Mouse (Mus musculus) myocyte (in vitro differentiated cells): ENCODE results near the gene Hoxa4. TPM values are rescaled to one million over a fixed set of nuclear protein-coding genes. Genes with fewer than 3 reads are reported as not detected.

Experiments used
- H3K27me3 ChIP-seq: one replicate; pipeline ENCODE4 v1.6.1; 2011; ENCODE audit not compliant: control insufficient read depth, insufficient read depth, insufficient read length
- H3K36me3 ChIP-seq: one replicate; pipeline ENCODE4 v1.6.1; 2011; ENCODE audit not compliant: control insufficient read depth, insufficient read depth
- H3K4me2 ChIP-seq: one replicate; pipeline ENCODE4 v1.6.1; 2011; ENCODE audit warnings: low read depth, control low read depth
- H3K4me3 ChIP-seq: one replicate; pipeline ENCODE4 v1.5.1; 2011; ENCODE audit warnings: mild to moderate bottlenecking, control low read depth, moderate library complexity
- H3K79me2 ChIP-seq: one replicate; pipeline ENCODE4 v1.6.1; 2011; ENCODE audit not compliant: control insufficient read depth, insufficient read depth
- H3ac ChIP-seq: one replicate; pipeline ENCODE4 v1.6.1; 2011; ENCODE audit not compliant: control insufficient read depth, insufficient read length
- CEBPB ChIP-seq: IDR thresholded peaks from 2 replicates; pipeline ENCODE4 v1.6.1; 2011; ENCODE audit warnings: mild to moderate bottlenecking, moderate library complexity; ENCODE audit not compliant: poor library complexity, insufficient read depth, severe bottlenecking
- E2F4 ChIP-seq: IDR thresholded peaks from one replicate; pipeline ENCODE4 v1.6.1; 2011; ENCODE audit warnings: mild to moderate bottlenecking, control low read depth, moderate library complexity; ENCODE audit not compliant: insufficient read depth
- MAX ChIP-seq: IDR thresholded peaks from one replicate; pipeline ENCODE4 v1.6.1; 2011; ENCODE audit warnings: low read depth, mild to moderate bottlenecking, control low read depth
- MYOD1 ChIP-seq, 3 experiments: IDR thresholded peaks; one replicate each; pipeline ENCODE4 v1.6.1; 2011; ENCODE audit warnings: control low read depth in 2 of 3, low read depth in 2 of 3, mild to moderate bottlenecking in 2 of 3, moderate library complexity in 1 of 3; ENCODE audit not compliant: insufficient read length in 2 of 3, control insufficient read depth in 1 of 3
- MYOG ChIP-seq, 3 experiments: IDR thresholded peaks; one replicate each; pipeline ENCODE4 v1.6.1; 2011; ENCODE audit warnings: control low read depth in 2 of 3, low read depth in 2 of 3, mild to moderate bottlenecking in 2 of 3; ENCODE audit not compliant: insufficient read length in 2 of 3, control insufficient read depth in 1 of 3, insufficient read depth in 1 of 3
- POLR2A ChIP-seq: IDR thresholded peaks from one replicate; pipeline ENCODE4 v1.6.1; 2011; ENCODE audit warnings: low read depth, mild to moderate bottlenecking, control low read depth, moderate library complexity; ENCODE audit not compliant: insufficient read length
- POLR2AphosphoS2 ChIP-seq: IDR thresholded peaks from one replicate; pipeline ENCODE4 v1.6.1; 2011; ENCODE audit warnings: low read depth, control low read depth; ENCODE audit not compliant: insufficient read length
- REST ChIP-seq: IDR thresholded peaks from one replicate; pipeline ENCODE4 v1.6.1; 2011; ENCODE audit warnings: mild to moderate bottlenecking, control low read depth, moderate library complexity; ENCODE audit not compliant: insufficient read depth, insufficient read length
- SRF ChIP-seq: IDR thresholded peaks from one replicate; pipeline ENCODE4 v1.6.1; 2011; ENCODE audit warnings: low read depth; ENCODE audit not compliant: control insufficient read depth, insufficient read length
- TCF12 ChIP-seq: IDR thresholded peaks from one replicate; pipeline ENCODE4 v1.6.1; 2011; ENCODE audit warnings: mild to moderate bottlenecking, control low read depth; ENCODE audit not compliant: poor library complexity, insufficient read depth, severe bottlenecking
- TCF3 ChIP-seq: IDR thresholded peaks from one replicate; pipeline ENCODE4 v1.6.1; 2011; ENCODE audit warnings: low read depth, control low read depth; ENCODE audit not compliant: insufficient read length
- USF1 ChIP-seq: IDR thresholded peaks from one replicate; pipeline ENCODE4 v1.6.1; 2011; ENCODE audit warnings: low read depth, mild to moderate bottlenecking, control low read depth, moderate library complexity
- polyA plus RNA-seq: library from polyadenylated mRNA; unstranded; fragments of >200 nt; fragmentation: generic; extraction: Trizol; gene quantifications from one replicate; pipeline ENCODE4 v1.2.1, GENCODE M21; 2012; ENCODE audit warnings: missing spikeins

Gene Hoxa4
- polyA plus RNA-seq, 1 experiment: 1.4 TPM

DNA sequence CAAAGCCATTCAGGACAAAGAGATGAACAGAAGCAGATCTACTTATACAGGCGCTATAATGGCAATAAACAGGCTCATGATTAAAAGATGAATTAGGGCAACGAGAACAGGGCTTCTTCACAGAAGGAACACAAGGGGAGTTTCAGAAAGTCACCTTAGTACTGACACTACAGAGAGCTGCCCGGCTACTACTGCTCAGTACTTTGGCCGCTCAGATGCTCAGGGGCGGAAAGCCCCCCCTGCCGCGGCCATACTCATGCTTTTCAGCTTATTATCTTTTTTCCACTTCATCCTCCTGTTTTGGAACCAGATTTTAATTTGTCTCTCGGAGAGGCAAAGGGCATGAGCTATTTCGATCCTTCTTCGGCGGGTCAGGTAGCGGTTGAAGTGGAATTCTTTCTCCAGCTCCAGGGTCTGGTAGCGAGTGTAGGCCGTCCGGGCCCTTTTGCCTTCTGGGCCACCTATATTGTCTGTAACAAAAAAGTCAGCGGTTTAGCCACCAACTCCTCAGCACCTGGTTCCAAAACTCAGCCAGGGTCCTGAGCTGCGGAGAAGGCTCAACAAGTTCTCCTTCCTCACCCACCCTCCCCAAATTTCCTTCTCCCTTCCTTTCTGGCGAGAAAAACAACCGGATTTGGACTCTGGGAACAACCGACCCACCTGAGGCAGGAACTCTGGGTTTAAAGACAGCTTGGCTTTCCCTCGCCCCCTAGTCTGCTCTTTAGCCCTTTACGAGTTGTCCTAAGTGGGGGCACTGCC lies 11.0 kb upstream of the Hoxa4 start:
- no peak overlapping the region for H3K4me3 ChIP-seq
- H3K36me3 ChIP-seq: peaks cover 16% of the 10 kb centered on the region
- peaks cover under 1% of the 10 kb centered on the region for H3K79me2 ChIP-seq
- H3ac ChIP-seq: no peak overlapping the region
- no peaks in the 10 kb centered on the region for H3K27me3 ChIP-seq
- TF ChIP-seq MAX (no peak), TCF3 (no peak), CEBPB (no peak), POLR2AphosphoS2 (no peak), MYOD1 (IDR thresholded peaks at IDR 0.05; ENCODE audit: control insufficient read depth in 1 of 3, insufficient read length in 2 of 3, low read depth in 2 of 3) (no peak), E2F4 (no peak), REST (no peak), POLR2A (no peak), USF1 (no peak), MYOG (IDR thresholded peaks at IDR 0.05; ENCODE audit: control insufficient read depth in 1 of 3, insufficient read depth in 1 of 3, insufficient read length in 2 of 3, low read depth in 2 of 3) (no peak), TCF12 (no peak), SRF (no peak)
- no peak overlapping the region for H3K4me2 ChIP-seq

DNA sequence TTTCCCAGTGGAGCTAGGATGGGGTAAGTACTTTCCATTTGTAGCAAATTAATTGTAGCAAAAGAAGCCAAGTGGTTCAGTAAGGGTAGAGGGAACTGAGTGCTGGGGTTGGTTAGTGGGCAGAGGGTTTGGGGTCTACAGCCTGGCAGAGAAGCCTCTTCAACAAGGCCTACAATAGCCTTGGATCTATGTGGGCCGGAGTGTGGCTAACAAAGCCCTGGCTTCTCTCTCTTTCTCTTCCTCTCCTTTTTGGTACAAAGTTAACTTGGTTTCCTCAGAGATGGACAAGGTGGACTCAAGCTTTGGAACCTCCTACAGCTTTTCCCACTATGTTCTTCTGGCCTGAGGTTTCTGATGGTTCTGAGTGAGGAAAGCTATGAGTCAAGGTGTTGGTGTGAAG lies 9.7 kb upstream of the Hoxa4 start:
- H3K36me3 ChIP-seq: peaks cover 16% of the 10 kb centered on the region
- no peak overlapping the region for H3K4me3 ChIP-seq
- H3K79me2 ChIP-seq: no peaks in the 10 kb centered on the region
- no peaks in the 10 kb centered on the region for H3K27me3 ChIP-seq
- H3ac ChIP-seq: no peak overlapping the region
- TF ChIP-seq MAX (no peak), POLR2A (no peak), MYOD1 (IDR thresholded peaks at IDR 0.05; ENCODE audit: control insufficient read depth in 1 of 3, insufficient read length in 2 of 3, low read depth in 2 of 3) (no peak), E2F4 (no peak), SRF (no peak), CEBPB (no peak), TCF3 (no peak), USF1 (no peak), POLR2AphosphoS2 (no peak), TCF12 (no peak)
- H3K4me2 ChIP-seq: no peak overlapping the region

DNA sequence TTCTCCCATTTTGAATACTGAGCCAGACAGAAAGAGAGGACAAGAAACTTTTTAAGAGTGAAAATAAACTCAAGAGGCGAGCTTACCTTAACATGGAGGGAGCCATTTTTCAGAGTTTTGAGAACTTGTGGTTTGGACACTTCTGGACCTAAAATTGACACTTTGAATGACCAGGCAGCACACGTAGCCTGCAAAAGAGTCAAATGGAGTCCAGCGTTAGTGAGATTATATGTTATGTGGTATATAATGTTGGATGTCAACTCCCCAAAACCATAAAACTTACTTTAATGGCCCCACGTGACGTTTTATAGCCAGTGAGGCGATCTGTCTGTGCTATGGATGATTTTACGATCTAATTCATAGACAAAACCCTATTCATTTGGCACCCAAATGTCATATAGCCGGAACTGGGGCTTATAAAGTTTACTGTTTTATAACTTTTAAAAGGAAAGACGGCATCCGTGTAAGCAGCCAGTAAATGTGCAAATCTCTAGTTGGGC lies 9.2 kb upstream of the Hoxa4 start:
- H3K36me3 ChIP-seq: peaks cover 16% of the 10 kb centered on the region
- no peaks in the 10 kb centered on the region for H3K27me3 ChIP-seq
- no peak overlapping the region for H3K4me2 ChIP-seq
- H3K4me3 ChIP-seq: no peak overlapping the region
- TF ChIP-seq POLR2A (no peak), POLR2AphosphoS2 (no peak), MYOG (IDR thresholded peaks at IDR 0.05; ENCODE audit: control insufficient read depth in 1 of 3, insufficient read depth in 1 of 3, insufficient read length in 2 of 3, low read depth in 2 of 3) (no peak), CEBPB (no peak), SRF (no peak), E2F4 (no peak), MAX (no peak), TCF12 (no peak), TCF3 (no peak), REST (no peak), USF1 (no peak), MYOD1 (IDR thresholded peaks at IDR 0.05; ENCODE audit: control insufficient read depth in 1 of 3, insufficient read length in 2 of 3, low read depth in 2 of 3) (no peak)
- no peaks in the 10 kb centered on the region for H3K79me2 ChIP-seq
- H3ac ChIP-seq: no peak overlapping the region

DNA sequence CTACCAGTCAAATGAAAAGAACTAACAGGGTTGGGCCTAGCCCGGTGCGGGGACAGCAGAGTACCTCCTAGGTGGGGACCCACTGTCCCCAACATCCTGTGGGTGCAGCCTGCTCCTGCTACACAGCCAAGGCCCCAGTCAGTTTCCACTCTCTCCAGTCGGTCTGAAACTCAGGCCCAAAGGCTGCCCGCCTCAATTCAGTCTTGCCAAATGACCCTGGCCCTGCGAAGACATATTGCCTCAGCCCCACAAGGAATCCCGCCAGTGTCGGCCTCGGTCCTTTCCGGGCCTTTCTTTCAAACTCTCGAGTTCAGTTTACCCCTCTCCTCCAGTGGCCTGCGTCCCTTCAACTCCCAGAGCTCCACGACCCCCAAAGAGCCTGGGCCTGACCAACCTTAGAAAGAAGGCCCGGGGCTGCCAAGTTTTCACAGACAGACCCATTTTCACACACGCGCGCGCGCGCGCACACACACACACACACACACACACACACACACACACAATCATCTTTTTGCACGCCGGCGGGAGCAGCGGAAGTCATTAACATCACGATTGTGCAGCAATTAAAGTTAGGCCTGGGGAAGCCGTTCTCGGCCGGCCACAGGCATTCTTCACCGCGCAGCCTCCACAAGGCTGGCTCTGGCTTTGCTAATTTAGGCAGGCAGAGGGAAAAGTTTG lies 8.7 kb upstream of the Hoxa4 start:
- H3ac ChIP-seq: no peak overlapping the region
- peaks cover 12% of the 10 kb centered on the region for H3K36me3 ChIP-seq
- H3K4me2 ChIP-seq: no peak overlapping the region
- H3K79me2 ChIP-seq: no peaks in the 10 kb centered on the region
- no peaks in the 10 kb centered on the region for H3K27me3 ChIP-seq
- H3K4me3 ChIP-seq: no peak overlapping the region
- TF ChIP-seq E2F4: no peak
- TF ChIP-seq TCF3: no peak
- no peak for TF ChIP-seq MAX
- no peak for TF ChIP-seq POLR2AphosphoS2
- TF ChIP-seq POLR2A: no peak
- no peak for TF ChIP-seq MYOD1 (IDR thresholded peaks at IDR 0.05; ENCODE audit: control insufficient read depth in 1 of 3, insufficient read length in 2 of 3, low read depth in 2 of 3)
- TF ChIP-seq MYOG (IDR thresholded peaks at IDR 0.05; ENCODE audit: control insufficient read depth in 1 of 3, insufficient read depth in 1 of 3, insufficient read length in 2 of 3, low read depth in 2 of 3): no peak
- no peak for TF ChIP-seq SRF
- TF ChIP-seq USF1: no peak
